Mouse (Mus musculus) spleen, adult 2 months (tissue): Measurements from ENCODE around the gene Tmem136. TPM values are rescaled to one million over a fixed set of nuclear protein-coding genes. Genes with fewer than 3 reads are reported as not detected.
A peak's percentile ranks its signal among the peaks of the same experiment; 100 is the strongest.

ENCODE experiments used
- DNase-seq, 2 experiments: peaks; one replicate each; pipeline versions ENCODE4 v3.0.0 to v3.0.0-alpha.2; 2012 to 2021; ENCODE audit warnings: low spot score in 2 of 2, low read depth in 1 of 2
- H3K27ac ChIP-seq: fragments of 200-500 bp; 2 replicates; pipeline ENCODE4 v1.5.1; 2012; ENCODE audit warnings: low read length, inconsistent platforms; ENCODE audit not compliant: insufficient read depth
- H3K27me3 ChIP-seq: fragments of 200-500 bp; 2 replicates; pipeline ENCODE4 v1.6.1; 2012; ENCODE audit warnings: mild to moderate bottlenecking, moderate library complexity, low read length, inconsistent platforms; ENCODE audit not compliant: control insufficient read depth, insufficient read depth
- H3K36me3 ChIP-seq: fragments of 200-500 bp; 2 replicates; pipeline ENCODE4 v1.6.1; 2012; ENCODE audit warnings: mild to moderate bottlenecking, low read length, inconsistent platforms; ENCODE audit not compliant: control insufficient read depth, insufficient read depth
- H3K4me1 ChIP-seq: fragments of 200-500 bp; 2 replicates; pipeline ENCODE4 v1.6.1; 2011; ENCODE audit warnings: inconsistent platforms; ENCODE audit not compliant: control insufficient read depth, insufficient read depth, insufficient read length
- H3K4me3 ChIP-seq: fragments of 200-500 bp; 2 replicates; pipeline ENCODE4 v1.5.1; 2011; ENCODE audit warnings: mild to moderate bottlenecking, inconsistent platforms; ENCODE audit not compliant: insufficient read depth, insufficient read length; ENCODE audit errors: extremely low read depth
- CTCF ChIP-seq: fragments of 200-500 bp; IDR thresholded peaks from 2 replicates; pipeline ENCODE4 v1.5.1; 2011; ENCODE audit warnings: mild to moderate bottlenecking, inconsistent platforms; ENCODE audit not compliant: insufficient read depth, insufficient read length, insufficient replicate concordance; ENCODE audit errors: extremely low read depth
- POLR2A ChIP-seq: fragments of 200-500 bp; IDR thresholded peaks from 2 replicates; pipeline ENCODE4 v1.6.1; 2011; ENCODE audit warnings: low read depth, low read length, inconsistent platforms
- WGBS: fragments of 180-500 bp; shearing (Covaris S2); methylation state at CpG from one replicate; pipeline ENCODE4 v1.1.7; 2018; 5-methylcytosine and 5-hydroxymethylcytosine counted together
- polyA plus RNA-seq: library from polyadenylated mRNA; depleted of rRNA; stranded (reverse); fragments of >200 nt; gene quantifications from 2 replicates; pipeline ENCODE4 v1.2.3, GENCODE M21; 2012

Tmem136 gene
- polyA plus RNA-seq, 1 experiment: 0.60 TPM

DNA sequence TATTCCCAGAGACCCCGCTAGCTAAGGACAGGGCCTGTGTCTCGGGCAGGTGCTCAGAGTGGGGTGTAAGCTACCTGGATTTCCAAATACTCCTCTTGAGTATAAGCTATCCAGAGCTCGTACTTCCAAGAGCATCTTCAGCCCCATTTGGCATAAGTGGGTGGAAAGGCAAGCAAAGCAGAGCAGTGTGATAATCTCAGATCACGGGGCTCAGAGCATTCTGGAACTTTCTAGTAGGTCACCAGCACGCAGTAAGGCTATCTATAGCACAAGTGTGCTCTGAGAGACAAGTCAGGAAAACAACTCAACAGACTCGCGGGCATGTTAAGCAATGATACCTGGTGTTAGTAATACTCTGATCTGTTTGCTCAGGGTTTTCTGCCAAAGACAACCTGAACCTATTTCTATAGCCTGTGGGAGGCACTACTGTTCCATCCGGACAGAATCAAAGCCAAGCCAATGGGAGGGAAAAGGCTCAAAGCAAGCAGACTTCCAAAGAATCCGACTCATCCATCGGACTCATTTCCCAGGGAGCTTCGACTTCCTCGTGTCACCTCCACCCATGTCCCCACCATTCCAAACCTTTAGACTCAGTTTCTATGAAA, 27.9 kb upstream of the Tmem136 start:
- H3K27me3 ChIP-seq: peaks cover 1% of the 10 kb centered on the region; the same call in 1 of the 2 replicates
- no peak overlapping the region for H3K27ac ChIP-seq
- no peaks in the 10 kb centered on the region for H3K4me1 ChIP-seq
- WGBS: 80% methylated on average over 12 of the region's 12 CpGs
- no peak for DNase-seq
- no peaks in the 10 kb centered on the region for H3K36me3 ChIP-seq
- no peak overlapping the region for H3K4me3 ChIP-seq
- TF ChIP-seq CTCF (no peak), POLR2A (no peak)

DNA sequence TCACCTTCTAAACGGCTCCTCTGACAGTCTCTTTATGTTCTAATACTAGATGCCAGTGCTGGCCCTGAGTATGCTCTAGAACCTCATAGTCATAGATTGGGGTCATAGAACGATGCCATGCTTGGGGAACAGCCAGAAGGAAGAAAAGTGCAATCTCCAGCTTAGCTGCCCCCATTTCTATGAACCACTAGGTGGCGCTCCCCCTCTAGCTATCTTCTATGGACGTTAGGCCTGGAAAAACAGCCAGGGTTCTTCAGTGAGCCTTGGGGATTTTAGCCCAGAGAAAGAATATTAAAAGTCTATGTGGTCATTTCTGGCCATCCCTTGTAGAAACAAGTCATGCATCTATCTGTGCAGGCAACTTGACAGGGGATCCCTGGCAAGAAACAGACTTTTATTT, 25.5 kb upstream of the Tmem136 start:
- 6% methylated on average over 4 of the region's 4 CpGs for WGBS
- TF ChIP-seq CTCF: peak; percentile 57; the same call in 1 of the 2 replicates
- no peak for TF ChIP-seq POLR2A
- no peak overlapping the region for H3K4me3 ChIP-seq
- no peaks in the 10 kb centered on the region for H3K36me3 ChIP-seq
- peaks cover 1% of the 10 kb centered on the region; the same call in 1 of the 2 replicates for H3K27me3 ChIP-seq
- peak in 1 of 2 experiments; percentile 19 for DNase-seq
- H3K4me1 ChIP-seq: no peaks in the 10 kb centered on the region
- H3K27ac ChIP-seq: no peak overlapping the region

DNA sequence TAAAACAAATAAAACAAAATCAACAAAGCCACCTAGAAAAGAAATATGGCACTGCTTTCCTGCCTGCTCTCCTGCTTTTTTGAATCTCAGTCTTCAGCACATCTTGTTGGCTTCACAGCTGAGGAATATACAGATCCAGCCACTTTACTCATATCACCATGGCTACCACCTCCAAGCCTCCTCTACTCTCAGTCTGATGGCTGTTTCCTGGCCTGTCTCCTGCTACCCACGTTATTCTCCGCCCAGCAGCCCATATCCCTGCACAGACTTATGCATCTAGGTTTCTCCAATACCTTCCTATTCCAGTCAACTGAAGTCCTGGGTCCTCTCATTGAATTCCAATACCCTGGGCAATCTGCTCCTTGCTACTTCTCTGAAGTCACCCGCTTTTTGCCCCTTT, 17.2 kb upstream of the Tmem136 start:
- DNase-seq: no peak
- H3K4me3 ChIP-seq: no peak overlapping the region
- no peaks in the 10 kb centered on the region for H3K27me3 ChIP-seq
- no peaks in the 10 kb centered on the region for H3K36me3 ChIP-seq
- H3K27ac ChIP-seq: no peak overlapping the region
- TF ChIP-seq POLR2A (no peak), CTCF (no peak)
- no peaks in the 10 kb centered on the region for H3K4me1 ChIP-seq
- 66% methylated on average over 3 of the region's 3 CpGs for WGBS

DNA sequence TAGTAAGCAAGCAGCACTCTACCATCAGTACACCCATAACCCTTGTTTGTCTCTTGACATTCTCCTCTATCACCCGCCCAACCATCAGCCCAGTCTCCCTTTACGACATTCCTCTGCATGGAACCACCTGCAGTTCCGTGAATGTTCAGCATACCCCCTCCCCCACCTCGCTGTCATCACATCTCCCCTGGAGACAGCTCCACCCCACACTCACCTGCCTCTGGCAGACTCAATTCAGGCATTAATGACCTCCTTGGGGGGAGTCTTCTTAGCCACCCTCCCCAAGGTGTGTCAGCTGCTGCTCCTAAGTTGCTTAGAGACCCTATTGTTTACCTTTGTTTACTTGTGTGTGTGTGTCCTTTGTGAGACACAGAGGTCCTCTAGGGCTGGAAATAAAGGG, 16.0 kb upstream of the Tmem136 start:
- Histone ChIP-seq H3K4me1 (no peaks in the 10 kb centered on the region), H3K27ac (no peak overlapping the region), H3K4me3 (no peak overlapping the region), H3K27me3 (no peaks in the 10 kb centered on the region), H3K36me3 (no peaks in the 10 kb centered on the region)
- no peak for TF ChIP-seq CTCF
- TF ChIP-seq POLR2A: no peak
- DNase-seq: no peak
- WGBS: 34% methylated on average over 4 of the region's 4 CpGs

DNA sequence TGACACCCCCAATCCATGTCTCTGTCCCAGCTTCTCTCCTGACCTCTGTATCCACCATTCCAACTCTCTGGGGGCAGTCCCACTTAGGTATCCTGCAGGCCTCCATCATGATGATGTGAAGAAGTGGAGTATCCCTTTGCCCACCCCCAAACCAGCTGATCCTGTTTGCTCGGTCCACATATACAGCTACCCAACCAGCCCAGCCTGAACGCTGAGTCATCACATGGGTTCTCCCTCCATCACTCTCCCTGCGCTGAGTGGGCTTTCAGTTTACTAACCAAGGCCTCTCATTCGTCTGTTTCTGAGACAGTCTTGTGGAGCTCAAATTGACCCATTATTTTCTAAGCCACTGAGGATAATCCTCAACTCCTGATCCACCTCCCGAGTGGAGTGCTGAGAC, 15.6 kb upstream of the Tmem136 start:
- no peaks in the 10 kb centered on the region for H3K4me1 ChIP-seq
- no peak for TF ChIP-seq CTCF
- TF ChIP-seq POLR2A: no peak
- H3K27ac ChIP-seq: no peak overlapping the region
- H3K27me3 ChIP-seq: no peaks in the 10 kb centered on the region
- 70% methylated on average over 5 of the region's 5 CpGs for WGBS
- no peaks in the 10 kb centered on the region for H3K36me3 ChIP-seq
- no peak for DNase-seq
- no peak overlapping the region for H3K4me3 ChIP-seq

DNA sequence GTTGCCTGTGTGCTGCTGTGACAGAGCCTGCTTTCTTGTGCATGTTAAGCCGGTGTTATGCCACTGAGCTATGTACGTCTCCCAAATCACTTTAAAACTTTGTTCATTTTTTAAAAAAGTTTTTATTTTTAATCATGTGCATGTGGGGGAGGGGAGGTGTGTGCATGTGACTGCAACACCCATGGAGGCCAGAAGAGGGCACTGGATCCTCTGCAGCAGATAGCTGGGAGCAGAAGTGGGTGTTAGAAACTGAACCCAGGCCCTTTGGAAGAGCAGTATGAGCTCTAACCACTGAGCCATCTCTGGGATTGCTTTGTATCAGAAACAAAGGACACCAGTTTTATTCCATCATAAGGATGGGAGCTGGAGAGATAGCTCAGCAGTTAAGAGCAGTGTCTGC, 14.3 kb upstream of the Tmem136 start:
- TF ChIP-seq POLR2A (no peak), CTCF (no peak)
- H3K27ac ChIP-seq: no peak overlapping the region
- no peaks in the 10 kb centered on the region for H3K4me1 ChIP-seq
- DNase-seq: no peak
- 95% methylated on average over 2 of the region's 2 CpGs for WGBS
- no peak overlapping the region for H3K4me3 ChIP-seq
- H3K27me3 ChIP-seq: no peaks in the 10 kb centered on the region
- H3K36me3 ChIP-seq: no peaks in the 10 kb centered on the region

DNA sequence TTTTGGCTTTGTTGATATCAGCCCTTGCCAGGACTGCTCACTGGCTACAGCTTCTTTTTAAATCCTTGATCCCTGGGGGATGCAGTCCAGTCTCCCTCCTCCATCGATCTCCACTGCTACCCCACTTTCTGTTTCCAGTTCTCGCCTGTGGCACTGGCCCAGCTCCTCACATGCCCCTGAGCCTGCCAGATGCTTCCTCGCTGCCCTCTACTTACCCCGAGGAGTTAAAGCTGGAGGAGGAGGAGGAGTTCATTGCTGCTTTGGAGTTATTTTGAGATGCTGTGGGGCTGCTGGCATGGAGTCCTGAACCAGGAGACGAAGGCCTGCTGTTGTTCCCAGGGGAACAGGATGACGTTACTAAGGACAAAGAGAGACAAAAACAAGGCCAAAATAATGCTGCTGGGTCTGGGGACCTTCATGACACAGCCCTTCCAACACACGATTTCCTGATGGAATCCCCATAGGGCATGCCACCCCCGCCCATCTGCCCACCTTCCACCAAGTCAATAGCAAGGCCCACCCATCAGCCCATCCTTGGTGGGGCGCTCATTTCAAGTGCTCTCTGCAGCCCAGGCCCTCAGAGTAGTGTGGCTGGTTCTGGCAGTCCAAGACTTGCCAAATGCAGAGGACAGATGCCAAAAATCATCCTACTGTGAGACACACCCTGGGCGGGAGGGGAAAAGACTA, 10.9 kb upstream of the Tmem136 start:
- TF ChIP-seq CTCF: no peak
- TF ChIP-seq POLR2A: no peak
- 75% methylated on average over 10 of the region's 10 CpGs for WGBS
- Histone ChIP-seq H3K36me3 (no peaks in the 10 kb centered on the region), H3K4me1 (no peaks in the 10 kb centered on the region), H3K27ac (peak overlapping the region; percentile 21; the same call in 1 of the 2 replicates), H3K4me3 (no peak overlapping the region), H3K27me3 (no peaks in the 10 kb centered on the region)
- no peak for DNase-seq
